Mouse (Mus musculus) heart, embryonic 13.5 days (tissue): ENCODE results near the gene Ptges. TPM values are rescaled to one million over a fixed set of nuclear protein-coding genes. Genes with fewer than 3 reads are reported as not detected.
"Not testable (repeated sequence)": the region's sequence is repeated elsewhere in the genome, so short reads cannot be mapped to it uniquely, and the experiment has no call there.

Experiments
- ATAC-seq: fragments of 200-750 bp; cut with Nextera tagmentation; 2 replicates; pipeline ENCODE4 v1.8.0; 2017; ENCODE audit warnings: moderate TSS enrichment; ENCODE audit not compliant: insufficient number of reproducible peaks, low FRiP score, low TSS enrichment; ENCODE audit errors: extremely low read depth
- H3K27ac ChIP-seq: fragments of 300-500 bp; sonication (generic); replicated peaks from 2 replicates; pipeline ENCODE4 v1.5.1; 2015; ENCODE audit warnings: moderate library complexity, mild to moderate bottlenecking, inconsistent platforms
- H3K27me3 ChIP-seq: fragments of 300-500 bp; sonication (generic); replicated peaks from 2 replicates; pipeline ENCODE4 v1.6.1; 2015; ENCODE audit warnings: mild to moderate bottlenecking, inconsistent platforms
- H3K36me3 ChIP-seq: fragments of 300-500 bp; sonication (generic); 2 replicates; pipeline ENCODE4 v1.6.1; 2015; ENCODE audit warnings: mild to moderate bottlenecking, inconsistent platforms
- H3K4me1 ChIP-seq: fragments of 300-500 bp; sonication (generic); 2 replicates; pipeline ENCODE4 v1.6.1; 2015; ENCODE audit warnings: inconsistent platforms
- H3K4me2 ChIP-seq: fragments of 300-500 bp; sonication (generic); 2 replicates; pipeline ENCODE4 v1.6.1; 2015; ENCODE audit warnings: inconsistent platforms, mild to moderate bottlenecking, moderate library complexity
- H3K4me3 ChIP-seq: fragments of 300-500 bp; sonication (generic); 2 replicates; pipeline ENCODE4 v1.5.1; 2015; ENCODE audit warnings: moderate library complexity, mild to moderate bottlenecking, inconsistent platforms
- H3K9ac ChIP-seq: fragments of 300-500 bp; sonication (generic); 2 replicates; pipeline ENCODE4 v1.6.1; 2015; ENCODE audit warnings: inconsistent platforms, mild to moderate bottlenecking, moderate library complexity
- H3K9me3 ChIP-seq: fragments of 300-500 bp; sonication (generic); 2 replicates; pipeline ENCODE4 v1.6.1; 2016; ENCODE audit warnings: inconsistent platforms
- WGBS: fragments of 180-500 bp; shearing (Covaris S2); methylation state at CpG from one replicate; pipeline ENCODE4 v1.1.7; 2015; ENCODE audit warnings: mixed read lengths; 5-methylcytosine and 5-hydroxymethylcytosine counted together
- polyA plus RNA-seq: library from polyadenylated mRNA; unstranded; fragments of >200 nt; fragmentation: Nextera tagmentation; extraction: Ambion mirVana; gene quantifications from 2 replicates; pipeline ENCODE4 v1.2.1, GENCODE M21; 2015

Gene Ptges
- polyA plus RNA-seq, 1 experiment from 2014 or later: 2.3 TPM

DNA sequence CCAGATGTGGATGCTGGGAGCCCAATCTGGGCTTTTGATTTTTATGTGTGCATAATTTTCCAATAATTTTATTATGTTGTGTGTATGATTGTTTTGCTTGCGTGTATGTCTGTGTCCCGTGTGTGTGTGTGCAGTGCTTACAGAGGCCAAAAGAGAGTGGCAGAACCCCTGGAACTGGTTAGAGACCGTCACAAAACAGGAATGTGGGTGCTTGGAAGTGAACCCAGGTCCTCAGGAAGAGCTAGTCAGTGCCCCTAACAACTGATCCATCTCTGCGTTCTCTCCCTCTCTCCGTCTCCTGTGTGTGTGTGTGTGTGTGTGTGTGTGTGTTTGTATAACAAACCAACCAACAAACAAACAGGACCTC, 22.8 kb upstream of the Ptges start:
- Histone ChIP-seq H3K27me3 (peaks cover 8% of the 10 kb centered on the region; the same call in 1 of the 2 replicates), H3K9ac (peak overlapping the region; percentile 96; the same call in 1 of the 2 replicates), H3K4me1 (peaks cover 31% of the 10 kb centered on the region), H3K4me2 (peak overlapping the region; percentile 92), H3K9me3 (no peaks in the 10 kb centered on the region; the same call in 1 of the 2 replicates), H3K36me3 (peaks cover 26% of the 10 kb centered on the region), H3K4me3 (peak overlapping the region; percentile 93), H3K27ac (peak overlapping the region; percentile 77)
- WGBS: 25% methylated on average over 5 of the region's 5 CpGs
- no peak for ATAC-seq

DNA sequence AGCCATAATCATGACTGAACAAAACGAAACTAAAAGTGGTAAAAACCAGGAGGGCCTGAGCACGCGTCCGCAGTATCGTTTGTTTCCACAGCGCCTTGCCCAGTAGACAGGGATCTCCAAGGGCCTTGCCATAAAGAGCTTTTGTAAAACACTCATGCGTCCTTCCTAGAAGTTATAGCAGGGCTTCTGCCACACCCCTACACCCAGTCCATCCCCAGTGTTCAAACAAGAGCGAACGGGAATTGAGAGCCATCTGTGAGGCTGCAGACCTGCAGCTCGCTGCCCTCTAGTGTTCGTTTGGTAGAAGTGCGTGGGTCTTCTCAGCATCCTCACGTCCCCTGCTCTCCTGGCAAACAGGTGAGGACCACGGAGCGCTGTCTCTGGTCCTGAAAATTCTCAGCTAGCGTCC, 12.9 kb upstream of the Ptges start:
- no peaks in the 10 kb centered on the region for H3K36me3 ChIP-seq

DNA sequence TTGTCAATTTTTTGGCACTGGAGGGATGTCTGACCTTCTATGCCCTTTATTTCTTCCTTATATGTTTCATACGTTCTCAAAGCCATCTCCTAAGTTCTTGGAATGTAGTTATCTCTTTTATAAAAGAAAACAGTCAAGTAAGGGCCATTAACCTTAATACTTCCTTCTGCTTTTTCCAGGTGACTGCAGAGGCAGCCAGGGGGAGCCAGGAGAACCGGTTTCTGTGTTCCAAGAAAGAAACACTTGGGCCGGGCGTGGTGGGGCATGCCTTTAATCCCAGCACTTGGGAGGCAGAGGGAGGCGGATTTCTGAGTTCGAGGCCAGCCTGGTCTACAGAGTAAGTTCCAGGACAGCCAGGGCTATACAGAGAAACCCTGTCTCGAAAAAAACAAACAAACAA, 12.5 kb upstream of the Ptges start:
- not testable (repeated sequence) for H3K27ac ChIP-seq, H3K4me3 ChIP-seq, H3K9ac ChIP-seq, H3K36me3 ChIP-seq, H3K9me3 ChIP-seq, ATAC-seq, H3K27me3 ChIP-seq, H3K4me1 ChIP-seq
- 36% methylated on average over 7 of the region's 7 CpGs for WGBS
- H3K4me2 ChIP-seq: peak overlapping the region; percentile 68

More for the DNA sequence above, 12.9 kb upstream of the Ptges start:
- Histone ChIP-seq H3K9me3 (no peaks in the 10 kb centered on the region), H3K9ac (peak overlapping the region; percentile 64; the same call in 1 of the 2 replicates), H3K27ac (no peak overlapping the region), H3K4me2 (peak overlapping the region; percentile 68), H3K27me3 (peaks cover 4% of the 10 kb centered on the region; the same call in 1 of the 2 replicates), H3K4me1 (peaks cover 2% of the 10 kb centered on the region; the same call in 1 of the 2 replicates), H3K4me3 (peak overlapping the region; percentile 48)
- no peak for ATAC-seq
- WGBS: 27% methylated on average over 16 of the region's 16 CpGs

- H3K27ac ChIP-seq: no peak overlapping the region
- WGBS: 88% methylated on average over 5 of the region's 5 CpGs
- no peaks in the 10 kb centered on the region for H3K9me3 ChIP-seq
Observed at GRCm38 (mm10) chr2:30941586-30941985, 11.9 kb upstream of the Ptges start.

DNA sequence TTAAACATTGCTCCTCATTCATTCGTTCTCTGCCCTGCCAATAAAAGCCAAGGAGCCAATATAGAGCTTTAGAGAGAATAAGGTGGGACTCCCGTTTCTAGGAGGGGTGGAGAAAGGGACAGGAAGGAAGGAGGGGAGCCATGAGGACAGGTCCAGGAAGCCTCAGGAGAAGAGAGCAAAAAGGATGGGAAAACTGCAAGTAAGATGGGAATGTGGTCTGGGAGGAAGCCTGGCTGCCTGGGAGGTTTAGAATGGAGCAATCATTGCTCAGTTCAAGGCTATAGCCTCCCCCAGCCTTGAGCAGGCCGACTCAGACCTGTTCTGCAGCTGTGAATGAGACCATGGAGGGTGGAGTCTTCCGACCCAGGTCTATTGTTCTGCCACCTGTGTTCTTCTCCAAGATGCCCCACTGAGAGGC, 8.9 kb upstream of the Ptges start:
- WGBS: 38% methylated on average over 4 of the region's 4 CpGs
- H3K27ac ChIP-seq: no peak overlapping the region
- H3K4me2 ChIP-seq: no peak overlapping the region
- H3K4me1 ChIP-seq: peaks cover 2% of the 10 kb centered on the region; the same call in 1 of the 2 replicates
- H3K9ac ChIP-seq: no peak overlapping the region
- H3K36me3 ChIP-seq: no peaks in the 10 kb centered on the region
- no peak overlapping the region for H3K4me3 ChIP-seq
- no peaks in the 10 kb centered on the region for H3K9me3 ChIP-seq
- H3K27me3 ChIP-seq: peaks cover 5% of the 10 kb centered on the region; the same call in 1 of the 2 replicates
- ATAC-seq: no peak

More at GRCm38 (mm10) chr2:30941586-30941985, 11.9 kb upstream of the Ptges start:
- Histone ChIP-seq H3K4me1 (peaks cover 2% of the 10 kb centered on the region; the same call in 1 of the 2 replicates), H3K4me3 (no peak overlapping the region), H3K27me3 (no peaks in the 10 kb centered on the region; the same call in 1 of the 2 replicates), H3K9ac (no peak overlapping the region), H3K36me3 (no peaks in the 10 kb centered on the region), H3K4me2 (no peak overlapping the region)
- ATAC-seq: no peak

DNA sequence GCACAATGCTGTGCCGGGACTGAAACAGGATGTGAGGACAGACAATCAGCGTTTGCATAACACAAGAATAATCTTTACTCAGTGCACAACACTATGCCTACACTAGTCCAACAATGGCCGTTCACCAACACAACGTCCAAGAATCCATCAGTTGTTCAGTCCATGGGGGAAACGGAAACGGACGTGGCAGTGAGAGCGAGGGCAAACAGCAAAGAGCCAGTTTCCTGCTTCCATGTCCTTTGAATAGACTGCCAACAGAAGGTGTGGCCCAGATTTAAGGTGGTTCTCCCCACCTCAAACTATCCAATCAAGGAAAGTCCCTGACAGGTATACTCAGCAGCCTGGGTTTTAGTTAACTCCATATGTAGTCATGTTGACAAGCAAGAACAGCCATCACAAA, 8.1 kb upstream of the Ptges start:
- Histone ChIP-seq H3K4me1 (peaks cover 2% of the 10 kb centered on the region; the same call in 1 of the 2 replicates), H3K9me3 (no peaks in the 10 kb centered on the region), H3K27me3 (peaks cover 5% of the 10 kb centered on the region; the same call in 1 of the 2 replicates), H3K36me3 (no peaks in the 10 kb centered on the region), H3K27ac (no peak overlapping the region), H3K4me3 (no peak overlapping the region), H3K9ac (no peak overlapping the region), H3K4me2 (no peak overlapping the region)
- WGBS: 68% methylated on average over 8 of the region's 8 CpGs
- ATAC-seq: no peak

DNA sequence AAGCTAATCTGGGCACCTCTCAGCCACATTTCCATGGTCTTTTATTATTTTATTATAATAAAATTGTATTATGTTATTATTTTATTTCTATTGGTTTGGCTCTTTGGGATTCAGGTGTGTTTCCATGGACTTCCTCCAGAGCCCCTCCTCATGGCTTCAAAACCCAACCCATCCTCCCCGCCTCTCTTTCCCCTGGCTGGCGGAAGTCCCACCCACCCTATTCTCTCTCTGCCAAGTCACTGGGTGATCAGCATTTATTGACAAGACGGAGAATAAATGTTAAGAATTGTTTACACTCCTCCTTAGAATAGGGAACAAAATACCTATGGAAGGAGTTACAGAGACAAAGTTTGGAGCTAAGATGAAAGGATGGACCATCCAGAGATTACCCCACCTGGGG, 7.1 kb upstream of the Ptges start:
- no peak overlapping the region for H3K4me2 ChIP-seq
- H3K4me3 ChIP-seq: no peak overlapping the region
- H3K4me1 ChIP-seq: no peaks in the 10 kb centered on the region
- H3K27me3 ChIP-seq: peaks cover 5% of the 10 kb centered on the region; the same call in 1 of the 2 replicates
- H3K36me3 ChIP-seq: no peaks in the 10 kb centered on the region
- H3K27ac ChIP-seq: no peak overlapping the region
- ATAC-seq: no peak
- no peaks in the 10 kb centered on the region for H3K9me3 ChIP-seq
- WGBS: 67% methylated on average over 3 of the region's 3 CpGs
- H3K9ac ChIP-seq: no peak overlapping the region

GRCm38 (mm10) chr2:30933917-30934450, 4.3 kb upstream of the Ptges start:
- Histone ChIP-seq H3K4me2 (no peak overlapping the region), H3K36me3 (no peaks in the 10 kb centered on the region), H3K4me1 (peaks cover 11% of the 10 kb centered on the region), H3K27me3 (peaks cover 5% of the 10 kb centered on the region; the same call in 1 of the 2 replicates), H3K9ac (no peak overlapping the region), H3K9me3 (no peaks in the 10 kb centered on the region), H3K4me3 (no peak overlapping the region), H3K27ac (no peak overlapping the region)
- no peak for ATAC-seq
- WGBS: 15% methylated on average over 7 of the region's 7 CpGs

DNA sequence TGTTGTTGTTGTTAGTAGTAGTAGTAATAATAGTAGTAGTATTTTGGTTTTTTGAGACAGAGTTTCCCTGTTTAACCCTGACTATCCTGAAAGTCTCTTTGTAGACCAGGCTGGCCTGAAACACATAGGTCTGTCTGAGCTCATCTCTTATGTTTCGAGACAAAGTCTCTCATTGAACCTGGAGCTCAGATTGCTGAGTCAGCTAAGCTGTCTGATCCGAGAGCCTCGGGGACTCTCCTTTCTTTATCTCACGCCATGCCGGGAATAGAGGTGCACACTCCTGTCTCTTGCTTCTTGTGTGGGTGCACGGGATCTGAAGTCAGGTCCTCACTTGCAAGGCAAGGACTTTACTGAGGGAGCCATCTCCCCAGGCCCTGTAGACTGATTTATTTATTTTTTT, 3.4 kb upstream of the Ptges start:
- Histone ChIP-seq H3K36me3 (no peaks in the 10 kb centered on the region), H3K4me1 (peaks cover 18% of the 10 kb centered on the region), H3K27ac (no peak overlapping the region), H3K4me3 (no peak overlapping the region), H3K4me2 (no peak overlapping the region), H3K9ac (no peak overlapping the region), H3K9me3 (no peaks in the 10 kb centered on the region), H3K27me3 (peaks cover 5% of the 10 kb centered on the region; the same call in 1 of the 2 replicates)
- 66% methylated on average over 6 of the region's 6 CpGs for WGBS
- no peak for ATAC-seq

GRCm38 (mm10) chr2:30931922-30932321, 2.3 kb upstream of the Ptges start:
- Histone ChIP-seq H3K36me3 (no peaks in the 10 kb centered on the region), H3K4me3 (no peak overlapping the region), H3K9ac (no peak overlapping the region), H3K27me3 (peaks cover 5% of the 10 kb centered on the region; the same call in 1 of the 2 replicates), H3K4me1 (peaks cover 29% of the 10 kb centered on the region), H3K4me2 (no peak overlapping the region), H3K9me3 (no peaks in the 10 kb centered on the region), H3K27ac (no peak overlapping the region)
- ATAC-seq: no peak
- WGBS: 77% methylated on average over 3 of the region's 3 CpGs

- H3K4me1 ChIP-seq: peaks cover 34% of the 10 kb centered on the region
- H3K27me3 ChIP-seq, H3K9me3 ChIP-seq, H3K27ac ChIP-seq, H3K9ac ChIP-seq, ATAC-seq, H3K4me3 ChIP-seq, H3K36me3 ChIP-seq, H3K4me2 ChIP-seq: not testable (repeated sequence)
- WGBS: 72% methylated on average over 2 of the region's 2 CpGs
Observed at GRCm38 (mm10) chr2:30930846-30931245, 1.2 kb upstream of the Ptges start.
